Mouse (Mus musculus) kidney, adult 2 months (tissue): ENCODE results near the gene Stk25.

Source experiments
- CTCF ChIP-seq: fragments of 200-500 bp; conservative IDR thresholded peaks from 2 replicates; pipeline ENCODE4 v1.5.1; 2011; ENCODE audit warnings: low read depth, mild to moderate bottlenecking, control low read depth, low read length, moderate library complexity, mixed read lengths; ENCODE audit not compliant: insufficient read depth, insufficient read length
- POLR2A ChIP-seq: fragments of 200-500 bp; IDR thresholded peaks from one replicate; pipeline ENCODE4 v1.6.1; 2011; ENCODE audit warnings: low read depth, low read length, control low read depth

GRCm38 (mm10) chr1:93678386-93678785 is 19.9 kb upstream of the Stk25 start:
- TF ChIP-seq CTCF (no peak), POLR2A (no peak)
